Mouse (Mus musculus): ENCODE results near the gene Mlst8.
"Not testable (repeated sequence)": the region's sequence is repeated elsewhere in the genome, so short reads cannot be mapped to it uniquely, and the experiment has no call there.

Mlst8 gene

DNA sequence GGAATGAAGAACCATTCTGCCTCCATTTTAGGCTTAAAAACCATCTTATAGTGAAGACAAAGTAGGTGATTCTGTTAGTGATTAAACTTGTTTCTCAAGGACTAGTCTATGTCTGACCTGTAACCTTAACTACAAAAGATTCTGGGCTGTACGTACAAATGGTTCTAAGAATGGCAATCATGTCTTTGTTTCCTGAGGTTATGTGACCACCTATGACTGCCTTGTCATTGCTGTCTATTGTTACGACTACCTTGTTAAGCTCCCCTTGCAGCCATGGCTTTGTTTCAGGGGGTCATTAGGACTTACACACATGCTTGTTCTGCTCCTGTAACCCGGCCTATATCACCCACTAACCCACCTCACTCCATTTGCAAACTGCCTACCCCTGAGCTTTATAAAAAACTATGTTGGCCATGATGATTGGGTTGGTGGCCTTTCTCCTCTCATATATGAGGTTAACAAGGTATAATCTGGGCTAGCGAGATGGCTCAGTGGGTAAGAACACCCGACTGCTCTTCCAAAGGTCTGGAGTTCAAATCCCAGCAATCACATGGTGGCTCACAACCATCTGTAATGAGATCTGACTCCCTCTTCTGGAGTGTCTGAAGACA is 10.1 kb downstream of the Mlst8 start:
- in situ Hi-C loops (cut with MboI): no loop called here

DNA sequence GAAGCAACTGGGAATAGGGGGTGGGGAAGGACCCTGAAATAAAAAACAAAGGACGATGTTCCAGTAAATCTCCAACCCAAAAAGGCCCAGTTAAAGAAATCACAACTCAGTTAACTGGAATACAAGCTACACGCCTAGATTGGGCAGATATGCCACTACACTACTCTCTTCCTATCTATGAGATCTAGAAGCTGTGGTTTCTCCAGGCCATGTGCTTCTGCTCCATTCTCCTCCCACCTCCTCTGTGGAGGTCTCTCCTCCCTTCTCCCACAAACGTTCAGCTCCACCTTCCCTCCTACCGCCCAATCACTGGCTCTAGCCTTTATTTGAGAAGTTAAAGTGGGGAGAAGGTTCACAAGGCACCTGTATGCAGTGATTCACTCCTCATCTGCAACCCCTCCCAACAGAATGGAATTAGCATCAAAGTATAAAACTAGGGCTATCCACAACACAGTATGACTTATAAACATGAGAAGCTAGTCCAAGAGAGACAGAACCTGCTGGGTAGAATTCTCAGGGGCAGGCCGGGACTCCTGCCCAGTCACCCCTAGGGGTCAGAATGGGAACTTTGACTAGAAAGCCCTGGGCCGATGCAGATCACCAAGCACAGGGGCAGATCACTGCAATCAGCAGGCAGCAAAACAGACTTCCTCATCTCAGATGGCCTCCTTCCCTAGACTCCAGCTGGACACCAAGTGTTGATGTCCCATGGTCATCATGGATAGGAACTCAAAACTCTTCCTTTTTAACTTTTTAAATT is 15.3 kb downstream of the Mlst8 start:
- in situ Hi-C loops (cut with MboI): no loop called here

DNA sequence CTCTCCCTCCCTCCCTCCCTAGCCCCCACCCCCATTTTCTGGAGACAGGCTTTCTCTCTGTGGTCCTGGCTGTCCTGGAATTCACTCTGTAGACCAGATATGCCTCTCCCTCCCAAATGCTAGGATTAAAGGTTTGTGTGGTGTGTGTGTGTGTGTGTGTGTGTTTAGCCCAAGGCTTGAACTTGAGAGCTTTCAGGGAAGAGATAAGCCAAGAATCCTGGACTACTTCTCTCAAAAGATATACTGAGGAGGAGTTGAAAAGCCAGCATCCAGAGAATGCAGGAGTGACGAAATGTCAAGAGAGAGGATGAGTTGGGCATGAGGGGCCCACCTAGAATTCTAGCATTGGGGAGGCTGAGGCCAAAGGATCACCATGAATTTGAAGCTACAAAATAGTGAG is 15.9 kb downstream of the Mlst8 start:
- in situ Hi-C loops (cut with MboI): no loop called here

DNA sequence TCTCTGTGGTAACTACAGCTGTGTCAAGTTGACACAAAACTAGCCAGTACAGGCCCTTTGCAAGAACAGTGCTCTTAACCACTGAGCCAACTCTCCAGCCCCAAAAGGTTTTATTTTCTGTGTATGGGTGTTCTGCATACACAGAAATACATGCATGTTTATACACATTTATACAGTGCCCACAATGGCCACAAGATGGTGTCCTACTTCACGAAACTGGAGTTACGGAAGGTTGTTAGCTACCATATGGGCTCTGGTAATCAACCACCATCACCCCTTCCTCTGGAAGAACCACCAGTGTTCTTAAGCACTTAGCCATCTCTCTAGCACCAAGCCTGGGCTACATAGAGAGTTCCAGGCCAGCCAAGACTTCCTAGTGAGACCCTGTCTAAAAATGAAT is 17.3 kb downstream of the Mlst8 start:
- in situ Hi-C loops (cut with MboI): no loop called here

DNA sequence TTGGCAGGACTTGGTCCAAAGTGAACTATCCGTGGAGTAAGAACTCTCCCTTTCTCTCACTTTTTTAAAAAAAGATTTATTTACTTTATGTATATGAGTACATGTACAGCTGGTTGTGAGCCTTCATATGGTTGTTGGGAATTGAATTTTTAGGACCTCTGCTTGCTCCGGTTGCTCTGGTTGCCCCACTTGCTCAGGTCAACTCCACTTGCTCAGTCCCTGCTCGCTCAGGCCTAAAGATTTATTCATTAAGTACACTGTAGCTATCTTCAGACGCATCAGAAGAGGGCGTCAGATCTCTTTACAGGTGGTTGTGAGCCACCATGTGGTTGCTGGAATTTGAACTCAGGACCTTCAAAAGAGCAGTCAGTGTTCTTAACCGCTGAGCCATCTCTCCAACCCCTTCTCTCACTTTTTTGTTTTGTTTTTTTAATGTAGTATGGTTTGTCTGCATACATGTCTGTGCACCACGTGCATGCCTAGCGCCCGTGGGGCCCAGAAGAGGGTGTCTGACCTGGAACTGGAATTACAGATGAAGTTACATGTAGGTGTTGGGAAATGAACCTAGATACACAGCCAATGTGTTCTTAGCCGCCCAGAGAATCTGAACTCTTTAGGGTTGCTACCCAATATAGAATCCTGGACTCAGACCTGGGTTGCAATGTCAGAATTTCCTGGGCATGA is 23.2 kb downstream of the Mlst8 start:
- in situ Hi-C loops (cut with MboI): not testable (repeated sequence)

DNA sequence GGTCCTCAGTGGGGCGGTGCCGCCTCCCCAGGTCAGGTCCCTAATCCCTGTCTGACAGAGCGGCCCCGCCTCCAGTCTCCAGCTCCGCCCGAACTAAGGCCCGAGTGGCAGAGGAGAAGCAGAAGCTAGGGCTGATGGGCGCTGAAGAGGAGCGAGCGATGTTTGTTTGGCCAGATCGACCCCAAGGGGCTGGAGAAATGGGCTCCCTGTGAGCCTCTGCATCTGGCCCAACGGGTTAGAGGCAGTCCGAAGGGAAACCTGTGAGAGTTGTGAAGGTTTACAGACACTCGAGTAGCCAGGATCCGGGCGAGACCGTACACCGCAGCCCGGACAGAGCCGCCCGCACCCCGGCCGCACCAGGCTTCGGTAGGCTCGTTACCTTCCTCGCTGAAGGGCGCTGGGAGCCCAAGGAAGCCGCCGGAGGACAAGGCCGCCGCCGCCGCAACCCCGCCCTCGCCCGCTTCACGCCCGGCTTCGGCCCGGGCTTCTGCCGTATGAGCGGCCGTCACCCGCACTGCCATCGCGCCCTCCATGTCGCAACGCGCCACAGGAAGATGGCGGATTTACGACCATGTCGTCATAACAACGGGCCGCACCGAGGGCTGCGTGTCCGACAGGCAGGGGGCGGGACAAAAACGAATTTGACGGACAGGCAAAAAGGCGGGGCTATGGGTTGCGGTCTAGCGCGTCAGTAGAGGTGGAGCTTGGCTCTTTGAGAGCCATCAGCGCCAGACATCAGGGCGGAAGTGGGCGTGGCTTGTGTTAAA is 23.9 kb downstream of the Mlst8 start:
- in situ Hi-C loops (cut with MboI): no loop called here

DNA sequence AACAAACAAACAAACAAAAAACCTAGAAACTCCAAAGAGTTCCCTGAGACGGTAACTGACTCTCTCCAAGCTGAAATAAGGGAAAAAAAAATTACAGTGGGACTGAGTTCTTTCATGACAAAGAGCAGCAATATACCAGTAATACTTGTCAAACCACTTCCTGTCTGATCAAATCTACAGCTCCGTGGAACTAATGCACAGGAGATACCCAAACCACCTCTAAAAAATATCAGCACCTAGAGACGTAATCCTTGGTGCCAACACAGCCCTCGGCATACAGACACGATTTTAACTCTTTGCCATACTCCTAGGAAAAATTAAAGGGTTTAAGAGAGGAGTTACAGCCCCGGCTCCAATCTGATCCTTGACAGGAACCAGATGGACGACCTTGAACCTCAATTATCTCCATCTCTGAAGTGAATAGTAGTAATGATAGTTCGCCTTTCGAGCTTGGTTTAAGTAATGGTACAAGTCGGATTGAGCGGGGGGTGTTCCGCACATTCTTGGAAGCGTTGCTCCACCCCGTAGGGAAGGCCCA is 24.6 kb downstream of the Mlst8 start:
- in situ Hi-C loops (cut with MboI): no loop called here

DNA sequence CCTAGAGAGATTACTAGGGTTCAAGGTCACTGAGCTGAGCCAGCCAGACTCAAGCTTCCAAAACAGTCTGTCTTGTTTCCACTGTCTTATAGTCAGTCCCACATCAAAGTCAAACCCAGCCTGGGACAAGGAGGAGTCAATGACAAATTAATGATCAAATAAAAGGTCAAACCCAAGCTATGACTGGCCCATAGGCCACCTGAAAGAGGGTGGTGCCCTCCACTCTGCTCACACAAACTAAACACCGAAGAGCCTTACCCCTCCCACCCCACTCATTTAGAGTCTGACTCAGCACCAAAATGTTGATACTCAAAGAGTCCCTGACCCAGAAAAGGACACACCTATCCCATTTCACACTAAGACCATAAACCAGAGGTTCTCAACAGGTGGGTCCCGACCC is 25.5 kb downstream of the Mlst8 start:
- in situ Hi-C loops (cut with MboI): no loop called here

DNA sequence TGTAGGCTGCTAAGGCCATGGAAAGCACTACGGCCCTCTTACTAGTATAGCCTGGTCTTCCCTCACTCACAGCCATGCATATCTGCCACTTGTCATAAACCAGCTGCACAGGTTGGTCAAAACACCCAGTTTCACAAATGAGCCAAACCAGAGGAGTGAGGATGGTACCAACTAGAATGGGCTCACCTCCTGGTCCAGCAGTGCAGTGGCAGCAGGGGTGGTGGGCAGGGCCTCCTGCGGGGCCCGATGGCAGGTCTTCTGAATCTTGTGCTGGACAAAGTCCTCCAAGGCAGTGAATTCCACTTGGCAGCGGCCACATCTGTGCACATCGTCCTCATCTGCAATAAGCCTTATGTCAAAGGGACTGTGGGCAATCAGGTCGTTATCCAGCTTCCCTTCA is 27.7 kb downstream of the Mlst8 start:
- in situ Hi-C loops (cut with MboI): no loop called here

DNA sequence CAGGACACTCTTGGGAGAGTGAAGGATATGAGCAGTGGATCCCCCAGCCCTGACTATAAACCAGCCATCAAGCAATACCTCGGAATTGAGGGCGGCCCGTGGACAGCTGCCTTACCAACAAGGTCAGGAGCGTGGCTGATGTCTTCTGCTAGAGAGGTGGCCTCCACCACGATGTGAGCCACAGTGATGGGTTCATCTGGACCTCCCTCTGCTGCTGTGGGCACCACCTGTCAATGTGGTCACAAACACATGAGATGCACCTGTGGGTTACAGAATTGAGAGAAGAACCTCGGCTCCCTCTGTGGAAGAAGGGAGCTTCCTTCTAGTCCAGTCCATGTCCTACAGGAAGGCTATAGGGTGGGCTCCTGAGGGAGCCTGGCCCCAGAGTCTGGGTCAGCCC is 29.4 kb downstream of the Mlst8 start:
- in situ Hi-C loops (cut with MboI): no loop called here

DNA sequence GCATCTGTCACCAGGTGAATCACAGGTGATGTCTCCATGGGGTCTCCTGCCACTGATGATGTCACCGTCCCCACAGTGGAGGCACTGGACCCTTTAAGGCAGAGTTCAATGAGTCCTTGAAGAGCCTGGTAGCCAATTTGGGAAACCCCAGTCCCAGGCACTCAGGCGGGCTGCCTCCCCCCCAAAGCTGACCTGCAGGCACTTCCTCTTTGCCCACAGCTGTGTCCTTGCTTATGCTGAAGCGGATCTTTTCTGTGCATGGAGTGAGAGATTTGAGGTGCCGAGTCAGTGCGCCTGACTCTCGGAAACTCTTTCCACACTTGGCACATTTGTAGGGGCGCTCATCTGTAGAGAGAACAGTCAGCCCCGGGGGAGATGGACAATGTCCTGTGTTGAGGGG is 32.3 kb downstream of the Mlst8 start:
- in situ Hi-C loops (cut with MboI): no loop called here

DNA sequence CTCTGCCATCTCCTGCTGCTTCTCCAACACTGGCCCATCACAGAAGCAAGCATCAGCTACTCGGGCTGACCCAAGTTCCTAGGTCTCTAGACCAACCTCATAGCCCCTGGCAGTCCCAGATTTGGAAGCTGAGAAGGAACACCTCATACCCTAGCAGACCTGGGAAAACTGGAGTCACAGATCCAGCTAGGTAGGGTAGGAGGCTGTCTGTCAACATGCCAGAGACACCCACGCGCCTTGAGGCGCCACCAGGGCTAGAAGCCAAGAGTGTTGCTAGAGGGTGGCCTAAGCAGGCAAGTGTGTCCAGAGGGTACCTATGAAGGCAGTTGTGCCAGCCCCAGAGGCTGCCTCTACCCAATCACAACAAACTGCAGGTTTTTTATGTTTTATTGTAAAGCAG is 35.5 kb downstream of the Mlst8 start:
- in situ Hi-C loops (cut with MboI): no loop called here

DNA sequence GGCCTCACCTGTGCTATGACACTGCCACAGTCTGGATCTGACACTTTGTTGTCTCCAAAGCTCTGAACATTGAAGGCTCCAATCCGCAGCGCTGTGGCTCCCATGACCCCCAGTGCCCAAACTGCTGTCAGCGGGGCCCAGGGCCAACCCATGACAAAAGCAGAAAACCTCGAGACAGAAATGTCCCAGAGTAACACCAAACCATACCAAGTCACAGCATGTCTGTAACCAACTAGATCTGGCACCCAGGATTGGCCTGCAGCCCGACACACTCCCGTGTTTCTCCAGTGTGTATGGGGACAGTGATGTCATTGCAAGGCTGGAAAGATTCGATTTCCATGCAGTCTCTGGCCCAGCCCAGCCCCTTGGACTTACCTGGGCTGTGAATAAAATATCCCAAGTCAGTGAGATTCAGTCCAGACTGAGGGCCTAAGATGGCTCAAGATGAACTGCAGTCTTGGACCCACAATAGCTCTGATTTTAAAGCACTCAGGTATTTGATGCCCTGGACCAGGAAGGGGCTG is 36.2 kb downstream of the Mlst8 start, which contains the start of gene Dnase1l2:
TSS of gene Dnase1l2 (minus strand) at position 474 of the 524 bp plus-strand sequence.
- in situ Hi-C loops (cut with MboI): no loop called here

DNA sequence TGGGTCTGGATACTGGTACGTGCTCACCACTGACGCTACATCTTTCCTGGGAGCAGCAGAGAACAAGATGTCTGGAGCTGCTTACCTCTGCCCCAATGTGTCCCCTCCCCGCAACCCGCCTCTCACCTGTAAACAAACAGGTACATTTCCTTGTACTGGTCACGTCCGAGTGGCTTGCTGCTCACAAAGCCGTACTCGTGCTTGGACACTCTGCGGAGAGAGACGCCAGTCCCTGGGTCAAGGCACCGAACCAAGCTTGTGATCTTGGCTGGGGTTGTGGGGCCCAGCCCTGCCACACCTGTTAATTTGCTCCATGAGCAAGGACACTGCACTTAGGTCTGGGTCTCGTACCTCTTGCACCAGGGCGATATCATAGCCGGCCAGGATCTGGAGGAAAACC is 36.8 kb downstream of the Mlst8 start:
- in situ Hi-C loops (cut with MboI): no loop called here

DNA sequence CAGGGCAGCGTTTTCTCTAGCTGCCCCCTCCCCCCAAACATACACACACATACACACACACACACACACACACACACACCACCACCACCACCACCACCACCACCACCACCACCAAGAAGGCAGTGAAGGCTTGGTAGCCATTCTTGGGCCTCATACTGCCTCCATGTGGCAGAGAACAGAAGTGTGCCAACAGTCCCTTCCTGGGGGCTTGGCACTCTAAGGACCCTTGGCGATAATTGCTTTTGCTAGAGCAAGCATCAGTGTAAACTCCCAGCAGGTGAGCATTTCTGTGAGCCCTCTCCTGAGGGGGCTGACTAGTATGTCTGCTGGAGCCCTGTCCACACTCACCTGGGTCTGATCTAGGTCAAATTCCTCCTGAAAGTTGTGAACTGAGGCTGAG is 37.7 kb downstream of the Mlst8 start:
- in situ Hi-C loops (cut with MboI): no loop called here

DNA sequence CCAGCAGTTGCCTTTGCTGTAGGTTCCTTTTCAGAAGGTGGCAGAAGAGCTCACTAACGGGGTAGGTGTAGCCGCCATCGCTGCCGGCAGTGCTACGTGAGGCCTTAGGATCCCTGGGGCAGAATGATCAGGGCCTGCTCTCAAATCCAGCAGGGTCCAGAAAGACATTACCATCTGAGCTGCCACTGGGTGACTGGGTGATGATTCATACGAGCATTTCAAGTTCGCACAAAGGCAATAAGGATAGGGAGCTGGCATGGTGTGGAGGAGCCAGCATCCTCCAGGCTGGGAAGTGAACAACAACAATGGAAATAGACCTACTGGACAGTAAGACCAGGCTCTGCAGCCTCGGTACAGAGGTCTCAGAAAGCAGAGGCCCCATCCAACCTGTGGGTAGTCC is 38.5 kb downstream of the Mlst8 start:
- in situ Hi-C loops (cut with MboI): no loop called here

DNA sequence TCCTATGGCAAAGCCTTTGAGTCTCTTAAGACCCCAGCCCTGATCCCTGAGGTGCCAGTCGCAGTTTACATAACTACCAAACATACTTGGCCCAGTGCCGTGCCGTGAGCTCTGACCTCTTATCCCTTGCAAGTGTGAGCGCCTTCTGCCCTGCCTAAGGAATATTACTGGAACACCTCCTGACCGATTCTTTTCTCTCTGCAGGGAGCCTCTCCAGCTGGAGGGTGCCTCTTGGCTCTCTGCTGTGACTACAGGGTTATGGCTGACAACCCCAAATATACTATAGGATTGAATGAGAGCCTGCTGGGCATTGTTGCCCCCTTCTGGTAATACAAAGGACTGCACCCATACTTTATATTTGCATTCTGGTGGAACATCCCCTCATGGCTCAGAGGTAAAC is 41.9 kb downstream of the Mlst8 start:
- in situ Hi-C loops (cut with MboI): no loop called here

DNA sequence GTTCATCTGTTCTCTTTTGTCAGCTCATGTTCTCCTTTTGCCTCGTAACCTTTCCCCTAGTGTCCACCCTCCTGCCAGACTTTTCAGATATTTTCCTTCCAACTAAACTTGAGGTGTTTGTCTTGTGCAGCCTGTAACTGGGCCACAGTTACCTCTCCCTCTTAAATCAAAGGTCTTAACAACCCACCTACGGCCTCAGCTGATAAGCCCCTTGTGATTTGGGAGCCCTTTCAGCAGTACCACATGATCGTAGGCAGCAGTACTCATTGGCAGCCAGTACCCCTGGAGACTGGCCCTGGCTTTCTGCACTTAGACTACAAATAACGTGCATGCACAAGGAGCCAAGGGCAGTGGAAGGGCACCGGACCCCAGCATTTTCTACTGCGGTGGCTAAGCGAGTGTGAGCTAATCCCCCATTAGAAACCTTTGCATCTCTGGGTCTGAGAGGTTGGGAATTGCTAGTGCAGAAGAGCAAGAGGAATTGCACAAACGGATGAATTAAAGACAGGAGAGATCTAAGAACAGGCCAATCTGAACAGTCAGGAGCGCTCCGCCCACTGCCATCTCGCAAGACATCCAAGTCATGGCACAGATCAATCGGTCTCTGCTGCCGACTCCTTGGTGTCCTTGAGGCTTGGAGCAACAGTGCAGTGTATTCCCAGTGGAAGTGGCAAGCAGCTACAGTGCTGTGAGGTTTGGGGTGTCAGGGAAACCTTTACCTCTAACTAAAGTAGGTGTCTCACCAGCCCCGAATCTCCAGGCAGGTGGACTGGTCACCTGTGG is 49.5 kb downstream of the Mlst8 start:
- in situ Hi-C loops (cut with MboI): no loop called here

DNA sequence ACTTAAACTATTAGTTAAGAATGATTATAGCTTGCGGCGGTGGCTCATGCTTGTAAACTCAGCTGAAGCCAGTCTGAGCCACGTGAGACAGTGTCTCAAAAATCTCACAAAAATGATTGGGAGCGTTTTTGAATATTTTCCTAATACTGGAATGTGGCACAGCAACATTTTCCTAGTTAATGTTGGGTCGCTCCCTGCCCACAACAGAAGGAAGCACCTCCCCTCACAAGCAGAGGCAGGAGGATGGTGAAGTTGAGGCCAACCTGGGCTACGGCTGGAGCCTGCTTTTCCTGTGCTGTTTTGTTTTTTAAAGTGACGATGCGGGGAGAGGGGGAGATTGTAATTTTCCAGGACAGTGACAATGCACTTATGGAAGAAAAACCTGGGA is 51.7 kb downstream of the Mlst8 start:
- in situ Hi-C loops (cut with MboI): no loop called here

DNA sequence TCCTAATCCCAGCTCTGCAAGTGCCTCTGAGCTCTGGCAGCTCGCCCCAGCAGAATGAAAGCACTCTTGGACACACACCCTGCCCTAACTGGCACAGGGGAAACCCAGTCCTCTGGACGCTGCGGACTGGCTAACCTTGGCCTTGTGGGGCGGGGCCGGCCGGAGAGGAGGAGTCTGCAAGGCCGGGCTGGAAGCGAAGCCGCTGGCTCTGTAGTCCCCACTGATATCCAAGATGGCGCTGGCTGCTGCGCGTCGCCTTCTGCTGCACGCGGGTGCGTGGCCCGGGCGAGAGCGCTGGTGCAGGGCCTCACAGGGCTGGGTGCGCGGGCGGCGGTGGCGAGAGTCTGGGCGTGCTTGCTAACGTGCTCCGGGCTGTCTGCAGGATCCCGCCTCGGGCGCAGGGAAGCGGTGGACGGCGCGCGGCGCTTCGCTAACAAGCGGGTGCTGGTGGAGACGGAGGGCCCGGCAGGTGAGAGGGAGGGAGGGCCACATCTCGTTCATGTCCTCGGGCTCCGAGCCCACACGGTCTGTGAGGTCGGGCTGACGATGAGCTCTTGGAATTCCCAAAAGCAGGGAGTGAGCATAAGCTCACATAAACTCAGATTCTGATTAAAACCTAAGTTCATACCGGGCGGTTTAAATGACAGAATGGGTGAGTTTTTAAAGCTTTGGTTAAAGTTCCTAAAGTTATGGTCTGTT is 52.3 kb downstream of the Mlst8 start, which contains the start of gene Eci1:
TSS of gene Eci1 (plus strand) at position 171 of the 699 bp plus-strand sequence.
- in situ Hi-C loops (cut with MboI): no loop called here

All from mature B cell (primary cell).